ENCODE assay signal across 8 mouse cellular contexts in the genomic region with DNA sequence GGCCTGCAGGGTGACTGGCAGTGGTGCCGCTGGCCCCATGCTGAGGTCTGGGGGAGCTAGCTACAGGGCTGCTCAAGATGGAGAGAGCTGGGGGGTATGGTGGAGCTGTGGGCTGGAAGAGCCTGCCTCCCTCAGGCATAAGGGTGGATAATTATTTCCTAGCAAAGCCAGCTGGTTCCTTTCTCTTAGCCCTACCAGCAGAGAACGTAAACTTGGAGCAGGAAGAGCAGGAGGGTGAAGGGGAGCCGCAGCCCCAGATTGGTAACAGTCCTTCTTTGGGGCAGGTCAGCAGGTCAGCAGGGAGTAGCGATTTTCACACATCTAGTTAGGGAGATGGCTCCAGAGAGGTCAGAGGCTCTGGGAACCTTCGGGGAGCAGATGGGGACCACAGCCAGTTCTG. TPM values are rescaled to one million over a fixed set of nuclear protein-coding genes. Genes with fewer than 3 reads are reported as not detected.
DNase-seq lines count a peak whose midpoint lies in the region; ATAC-seq and TF ChIP-seq lines count a peak whose summit lies in the region.
"Had no signal": no experiment of that assay in that cellular context is flagged by ENCODE, and none has a peak within 500 bp of the region (broad histone marks: within the 10 kb centered on the region; RNA-seq: fewer than 3 reads in every experiment).

No protein-coding gene starts in this region.

- no peak overlapping the region for H3K4me3 ChIP-seq in kidney, postnatal 0 days (replicated peaks; ENCODE audit: low read depth, low read length)
- no peak overlapping the region; the same call in 1 of the 2 replicates for H3K4me3 ChIP-seq in embryonic facial prominence, embryonic 10.5 days
- H3K4me3 ChIP-seq in hindbrain, embryonic 16.5 days (ENCODE audit: low read length): no peak overlapping the region
- no peak overlapping the region for H3K4me3 ChIP-seq in neural tube, embryonic 11.5 days (ENCODE audit: low read depth, low read length)

- no peak overlapping the region for H3K4me2 ChIP-seq in kidney, postnatal 0 days (ENCODE audit: low read length)
- no peak overlapping the region for H3K4me2 ChIP-seq in hindbrain, embryonic 16.5 days (ENCODE audit: low read length)
- no peak overlapping the region for H3K4me2 ChIP-seq in neural tube, embryonic 11.5 days (ENCODE audit: low read depth)

- peak; percentile 67 for DNase-seq in kidney, postnatal 0 days (ENCODE audit: low spot score)
- DNase-seq in kidney, postnatal 25 days: no peak
- DNase-seq in embryonic facial prominence, embryonic 10.5 days (ENCODE audit: low spot score): peak; percentile 66
- DNase-seq in neural tube, embryonic 11.5 days (ENCODE audit: low spot score): no peak
- DNase-seq in left cerebral cortex, postnatal 4 days: no peak
- no peak for DNase-seq in retina, embryonic 14.5 days (ENCODE audit: low spot score)
- DNase-seq: cerebellum, postnatal 10 days had no signal

- WGBS in kidney, postnatal 0 days: 24% methylated on average over 5 of the region's 5 CpGs
- WGBS in embryonic facial prominence, embryonic 10.5 days: 15% methylated on average over 5 of the region's 5 CpGs
- 36% methylated on average over 5 of the region's 5 CpGs for WGBS in hindbrain, embryonic 16.5 days
- 13% methylated on average over 5 of the region's 5 CpGs for WGBS in neural tube, embryonic 11.5 days

- peaks cover 11% of the 10 kb centered on the region for H3K4me1 ChIP-seq in kidney, postnatal 0 days (replicated peaks; ENCODE audit: insufficient read depth, low read length)
- peaks cover 25% of the 10 kb centered on the region for H3K4me1 ChIP-seq in embryonic facial prominence, embryonic 10.5 days
- no peaks in the 10 kb centered on the region for H3K4me1 ChIP-seq in hindbrain, embryonic 16.5 days (ENCODE audit: control insufficient read depth, insufficient read depth, low read depth, low read length)
- peaks cover 13% of the 10 kb centered on the region for H3K4me1 ChIP-seq in neural tube, embryonic 11.5 days (ENCODE audit: control insufficient read depth, insufficient read depth, low read length)

- peak overlapping the region; percentile 73 for H3K27ac ChIP-seq in kidney, postnatal 0 days
- H3K27ac ChIP-seq in embryonic facial prominence, embryonic 10.5 days (replicated peaks): peak overlapping the region; percentile 71
- no peak overlapping the region; the same call in 1 of the 2 replicates for H3K27ac ChIP-seq in hindbrain, embryonic 16.5 days (ENCODE audit: low read depth, low read length)
- peak overlapping the region; percentile 63 for H3K27ac ChIP-seq in neural tube, embryonic 11.5 days (ENCODE audit: low read depth, low read length)

- intact Hi-C loops in left cerebral cortex, postnatal 4 days (cut with DNase I): no loop called here

- no peaks in the 10 kb centered on the region for H3K27me3 ChIP-seq in kidney, postnatal 0 days (ENCODE audit: insufficient read depth, low read length)
- peaks cover 43% of the 10 kb centered on the region for H3K27me3 ChIP-seq in embryonic facial prominence, embryonic 10.5 days (replicated peaks; ENCODE audit: low read depth, poor library complexity, severe bottlenecking)
- H3K27me3 ChIP-seq in hindbrain, embryonic 16.5 days (replicated peaks; ENCODE audit: control insufficient read depth, insufficient read depth, low read length): no peaks in the 10 kb centered on the region
- H3K27me3 ChIP-seq in neural tube, embryonic 11.5 days (ENCODE audit: control insufficient read depth, insufficient read depth, low read length): no peaks in the 10 kb centered on the region

- no peak overlapping the region for H3K9ac ChIP-seq in kidney, postnatal 0 days (ENCODE audit: low read depth, low read length)
- no peak overlapping the region for H3K9ac ChIP-seq in hindbrain, embryonic 16.5 days (ENCODE audit: low read depth, low read length)
- H3K9ac ChIP-seq in neural tube, embryonic 11.5 days (ENCODE audit: low read length): no peak overlapping the region

- H3K9me3 ChIP-seq in kidney, postnatal 0 days (replicated peaks; ENCODE audit: low read length): no peaks in the 10 kb centered on the region
- H3K9me3 ChIP-seq in embryonic facial prominence, embryonic 10.5 days: no peaks in the 10 kb centered on the region
- H3K9me3 ChIP-seq in hindbrain, embryonic 16.5 days (ENCODE audit: control insufficient read depth, low read length): no peaks in the 10 kb centered on the region
- no peaks in the 10 kb centered on the region for H3K9me3 ChIP-seq in neural tube, embryonic 11.5 days (ENCODE audit: control insufficient read depth, low read length)

- TF ChIP-seq CTCF in kidney, postnatal 0 days (IDR thresholded peaks at IDR 0.05; ENCODE audit: low read depth): peak; percentile 21; the same call in 1 of the 2 replicates

- ATAC-seq in kidney, postnatal 0 days (replicated peaks; ENCODE audit: low FRiP score, low read depth): peak; percentile 57; the same call in 1 of the 2 replicates
- ATAC-seq in hindbrain, embryonic 16.5 days: 0 out of 2 replicates have a peak, but pooled peaks have one; percentile 16
- peak; percentile 58; the same call in 1 of the 2 replicates for ATAC-seq in neural tube, embryonic 11.5 days (ENCODE audit: insufficient read depth, low FRiP score, low TSS enrichment)

- H3K36me3 ChIP-seq in kidney, postnatal 0 days (ENCODE audit: insufficient read depth, low read length): peaks cover 22% of the 10 kb centered on the region; the same call in 1 of the 2 replicates
- peaks cover 27% of the 10 kb centered on the region for H3K36me3 ChIP-seq in embryonic facial prominence, embryonic 10.5 days (replicated peaks)
- H3K36me3 ChIP-seq in hindbrain, embryonic 16.5 days (ENCODE audit: control insufficient read depth, insufficient read depth, low read length): peaks cover 23% of the 10 kb centered on the region
- no peaks in the 10 kb centered on the region for H3K36me3 ChIP-seq in neural tube, embryonic 11.5 days (ENCODE audit: control insufficient read depth, insufficient read depth, low read length)

RNA-seq across cellular contexts. Expression of a gene that starts 44.4 kb away (rescaled TPM):
- polyA plus RNA-seq in kidney, postnatal 0 days (2015; fragmentation: Nextera tagmentation; extraction: Ambion mirVana): 96.5 and 112 TPM in 2 replicates
- 160 and 179 TPM in 2 replicates for polyA plus RNA-seq in embryonic facial prominence, embryonic 10.5 days (2016; fragmentation: Nextera tagmentation; extraction: Ambion mirVana)
- 94.1 and 104 TPM in 2 replicates for polyA plus RNA-seq in hindbrain, embryonic 16.5 days (2015; fragmentation: Nextera tagmentation; extraction: Ambion mirVana)
- polyA plus RNA-seq in neural tube, embryonic 11.5 days (2014; fragmentation: Nextera tagmentation; extraction: Ambion mirVana): 88.6 and 102 TPM in 2 replicates
- total RNA-seq in left cerebral cortex, postnatal 4 days (2021): 100 to 1,000 TPM; 184 to 206 TPM

Comparison
In these comparisons a context has a peak if more than half of its experiments do, and no peak if none do; other contexts are left out.
1. DNase-seq: peak in kidney, postnatal 0 days (single experiment) and embryonic facial prominence, embryonic 10.5 days (single experiment); none in kidney, postnatal 25 days (0 of 2), neural tube, embryonic 11.5 days (single experiment), left cerebral cortex, postnatal 4 days (single experiment) and retina, embryonic 14.5 days (single experiment).
2. Peak in every context shown above with its lines, with median percentiles within 50 percentile points of each other: ATAC-seq.